Mouse (Mus musculus) left cerebral cortex, adult 2 months (tissue): ENCODE measurements at regions not wholly inside any gene's neighbourhood (a gene's known extent, or its start where the extent isn't known, plus 50 kb on each side); places are given as distances from the start of the nearest gene placed in this dataset.
"Not testable (repeated sequence)": the region's sequence is repeated elsewhere in the genome, so short reads cannot be mapped to it uniquely, and the experiment has no call there.

ENCODE experiments used
- DNase-seq, 2 experiments: peaks; one replicate each; pipeline ENCODE4 v3.0.0; 2021 to 2022; ENCODE audit warnings: low spot score in 2 of 2, mixed read lengths in 1 of 2; ENCODE audit errors: extremely low spot score in 1 of 2
- H3K27ac ChIP-seq: fragments of 200-600 bp; 2 replicates; pipeline ENCODE4 v1.8.1; 2022
- H3K4me3 ChIP-seq: fragments of 200-600 bp; 2 replicates; pipeline ENCODE4 v1.8.1; 2022
- CTCF ChIP-seq: fragments of 200-600 bp; IDR thresholded peaks from 2 replicates; pipeline ENCODE4 v1.8.1; 2022; ENCODE audit warnings: antibody characterized with exemption, mild to moderate bottlenecking, moderate library complexity
- intact Hi-C: fragments of 180-260 bp; cut with DNase I; formaldehyde crosslinking; loops from one replicate; pipeline ENCODE4 v1.15.1; 2025

DNA sequence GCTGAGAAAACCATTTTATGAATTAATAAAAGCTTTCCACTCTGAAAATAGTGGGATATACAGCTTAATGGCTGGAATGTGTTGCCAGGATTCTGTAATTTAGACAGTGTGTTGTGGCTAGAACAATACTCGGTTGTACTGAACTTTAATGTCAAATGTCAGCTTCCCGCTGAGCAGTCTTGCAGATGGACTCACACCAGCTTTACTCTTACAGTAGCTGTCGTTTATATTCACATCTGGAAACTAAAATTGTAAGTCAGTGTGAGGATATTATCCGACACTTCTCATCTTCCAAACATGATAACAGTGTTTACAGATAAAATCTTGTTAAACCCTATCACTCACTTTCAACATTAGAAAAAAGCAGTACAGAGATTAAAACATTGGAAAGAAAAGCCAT is 328.3 kb upstream of the Gje1 start:
- Histone ChIP-seq H3K4me3 (no peak overlapping the region), H3K27ac (no peak overlapping the region)
- no peak for TF ChIP-seq CTCF
- DNase-seq: no peak
- intact Hi-C loops: loop anchor here (10.0 kb wide), 1 partner anchor 241 kb away; no protein-coding TSS in a partner anchor

DNA sequence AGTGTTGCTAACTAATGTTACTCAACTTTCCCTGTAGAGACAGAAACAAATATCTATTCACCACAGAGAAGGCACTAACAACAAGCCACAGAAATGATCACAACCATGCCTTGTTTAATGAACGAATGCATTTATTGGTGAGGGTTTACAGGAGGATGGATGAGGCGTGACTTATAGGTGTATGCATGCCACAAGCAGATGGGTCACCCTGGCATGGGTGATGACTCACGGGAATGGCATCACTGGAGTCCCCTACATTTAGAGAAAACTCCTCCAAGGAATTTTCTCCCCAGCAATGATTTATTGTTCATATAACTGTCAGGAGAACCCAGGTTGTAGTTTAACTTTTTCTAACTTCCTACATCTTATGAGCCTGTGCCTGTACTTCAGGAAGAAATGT is 319.6 kb upstream of the Gje1 start:
- TF ChIP-seq CTCF: no peak
- DNase-seq: no peak
- H3K27ac ChIP-seq: no peak overlapping the region
- no peak overlapping the region for H3K4me3 ChIP-seq
- intact Hi-C loops: no loop called here

DNA sequence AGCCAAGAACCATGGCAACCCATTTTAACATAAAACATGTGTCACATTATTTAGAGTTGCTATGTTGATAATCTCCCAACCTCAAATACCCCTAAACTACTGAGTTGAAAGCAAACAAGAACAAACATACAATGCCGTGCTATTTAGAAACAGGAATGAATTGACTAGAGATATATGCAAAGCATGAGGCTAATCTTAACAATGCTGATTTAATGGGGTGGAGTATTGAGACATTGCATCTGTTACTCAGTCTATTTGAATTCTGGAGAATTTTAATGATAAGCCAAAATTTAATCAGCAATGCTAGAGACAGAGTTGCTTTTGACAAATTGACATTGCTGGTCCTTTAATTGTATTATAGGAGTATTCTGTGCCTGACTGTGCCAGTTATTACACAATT is 313.5 kb upstream of the Gje1 start:
- H3K4me3 ChIP-seq: no peak overlapping the region
- no peak overlapping the region for H3K27ac ChIP-seq
- no peak for DNase-seq
- TF ChIP-seq CTCF: no peak
- intact Hi-C loops: no loop called here

DNA sequence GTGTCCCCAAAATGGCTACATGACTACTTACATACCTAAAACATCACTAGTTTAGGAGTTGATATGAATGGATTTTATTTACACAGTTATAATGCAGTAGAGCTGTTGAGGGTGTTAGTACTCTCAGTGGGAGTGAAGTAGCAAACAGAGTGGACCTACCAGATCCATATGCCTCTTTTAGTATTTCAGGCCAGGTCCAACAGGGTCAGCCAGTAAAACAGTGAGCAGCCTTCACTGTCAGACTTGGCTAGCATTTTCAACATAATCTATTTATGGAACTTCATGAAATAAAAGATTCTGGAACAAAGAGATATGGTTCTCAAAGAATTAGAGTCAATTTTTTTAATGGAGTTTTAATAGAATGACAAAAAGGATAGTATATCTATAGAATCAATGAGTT is 311.1 kb upstream of the Gje1 start:
- no peak for DNase-seq
- TF ChIP-seq CTCF: no peak
- no peak overlapping the region for H3K27ac ChIP-seq
- intact Hi-C loops: no loop called here
- no peak overlapping the region for H3K4me3 ChIP-seq

DNA sequence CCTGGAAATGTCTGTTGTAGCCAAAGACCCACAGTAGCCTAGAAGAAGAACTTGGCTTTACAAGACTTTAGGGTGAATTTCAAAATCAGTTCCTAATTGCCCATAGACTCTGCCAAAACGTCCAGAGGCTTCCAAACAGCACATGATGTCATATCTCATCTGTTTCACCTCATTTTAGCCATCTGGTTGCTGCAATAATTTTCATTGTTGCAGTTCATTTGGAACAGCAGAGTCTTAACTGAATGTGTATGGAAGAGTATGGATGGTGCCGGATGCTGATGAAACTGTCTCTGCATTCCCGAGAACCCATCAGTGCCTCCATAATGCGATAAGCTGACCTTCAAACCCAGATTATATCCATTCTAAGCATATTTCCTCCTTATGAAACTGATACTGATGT is 295.9 kb upstream of the Gje1 start:
- TF ChIP-seq CTCF: no peak
- intact Hi-C loops: no loop called here
- H3K4me3 ChIP-seq: no peak overlapping the region
- H3K27ac ChIP-seq: no peak overlapping the region
- no peak for DNase-seq

DNA sequence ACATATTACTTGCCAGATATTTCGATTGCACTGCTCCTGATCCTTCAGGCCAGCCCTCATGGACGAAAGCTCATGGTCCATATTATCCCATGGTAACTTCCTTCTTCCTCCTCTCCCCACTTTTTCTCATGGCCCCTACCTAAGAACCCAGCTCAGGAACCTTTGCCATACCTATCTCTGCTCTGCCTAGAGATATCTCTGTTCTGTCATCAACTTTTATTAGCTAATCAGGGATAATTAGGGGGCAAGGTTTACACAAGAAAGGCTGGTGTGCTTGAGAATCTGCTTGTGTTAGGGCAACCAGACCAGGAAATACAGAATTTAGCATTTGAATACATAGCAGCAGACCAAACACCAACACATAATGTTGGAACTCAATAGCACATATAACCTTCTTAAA is 278.4 kb upstream of the Gje1 start:
- DNase-seq: no peak
- intact Hi-C loops: no loop called here
- Histone ChIP-seq H3K27ac (no peak overlapping the region), H3K4me3 (no peak overlapping the region)
- TF ChIP-seq CTCF: no peak

DNA sequence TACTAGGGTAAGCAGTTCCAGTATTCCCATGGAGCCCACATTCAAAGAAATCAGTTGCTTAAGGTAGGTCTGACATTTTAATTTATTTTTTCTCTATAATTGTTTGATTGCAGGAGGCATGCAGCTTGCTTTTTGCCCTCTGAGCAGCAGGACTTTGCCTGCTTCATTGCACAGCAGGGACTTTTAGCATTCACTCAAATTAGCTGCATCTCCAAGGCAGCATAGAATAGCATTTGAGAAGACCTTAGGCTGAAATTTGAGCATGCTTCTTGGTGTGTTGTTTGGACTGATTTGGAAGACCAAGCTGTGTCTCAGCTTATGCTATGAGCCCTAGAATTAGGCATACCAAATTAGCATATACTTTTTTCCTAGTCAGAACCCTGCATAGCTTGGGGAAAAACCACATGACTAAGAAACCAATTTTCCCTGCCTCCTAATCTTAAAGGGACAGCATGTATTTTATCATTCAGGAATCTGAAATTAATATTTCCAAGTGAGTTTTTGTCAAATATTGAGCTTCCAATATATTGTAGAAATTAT is 271.7 kb upstream of the Gje1 start:
- no peak overlapping the region for H3K27ac ChIP-seq
- TF ChIP-seq CTCF: no peak
- H3K4me3 ChIP-seq: no peak overlapping the region
- intact Hi-C loops: no loop called here
- DNase-seq: no peak

DNA sequence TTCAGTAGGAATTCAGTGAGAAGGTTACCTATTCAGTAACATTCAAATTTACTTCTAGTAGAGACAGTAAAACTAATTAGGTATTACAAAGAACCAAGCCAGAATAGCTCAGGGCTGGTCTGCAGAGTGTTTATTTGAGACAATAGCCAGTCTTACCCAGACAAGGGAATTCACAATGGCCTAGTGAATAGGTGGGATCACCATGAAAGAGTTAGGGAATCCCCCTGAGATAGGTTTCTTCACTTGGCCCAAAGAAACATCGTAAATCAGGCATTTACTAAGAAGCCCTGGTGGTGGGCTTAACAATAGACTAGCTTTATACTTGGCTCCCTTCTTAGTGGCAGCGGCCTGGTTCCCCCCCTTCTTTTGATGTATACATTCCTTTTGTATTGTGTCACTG is 268.6 kb upstream of the Gje1 start:
- DNase-seq, intact Hi-C loops, H3K4me3 ChIP-seq, H3K27ac ChIP-seq: not testable (repeated sequence)

DNA sequence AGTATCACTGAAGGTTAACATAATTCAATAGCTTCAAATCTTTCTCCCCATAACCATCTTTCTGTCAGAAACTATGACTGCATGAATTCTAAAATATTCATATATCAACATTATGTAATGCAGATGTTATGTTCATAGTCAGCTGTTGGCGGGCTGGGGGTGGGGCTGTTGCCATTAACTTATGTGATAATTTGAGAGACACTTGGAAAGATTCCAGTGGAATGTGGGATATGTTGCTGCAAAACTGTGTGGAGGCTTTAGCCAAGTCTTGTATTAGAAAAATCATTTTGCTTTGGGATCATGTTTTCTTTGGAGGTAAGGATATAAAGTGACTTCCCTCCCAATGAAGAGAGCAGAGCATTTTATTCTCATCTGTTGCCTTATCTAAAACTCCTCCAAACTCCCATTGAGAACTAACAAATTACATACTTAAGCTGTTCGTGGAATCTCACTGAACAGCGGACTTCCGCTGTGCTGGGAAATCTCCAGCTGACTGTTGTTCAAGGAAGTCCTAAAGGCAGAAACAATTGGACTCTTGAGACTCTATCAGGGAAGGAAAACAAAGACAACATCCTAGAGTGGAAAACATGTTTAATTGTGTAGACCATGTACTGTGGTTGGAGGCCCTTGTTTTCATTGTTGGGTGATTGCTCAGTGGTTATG is 260.2 kb upstream of the Gje1 start:
- no peak for DNase-seq
- Histone ChIP-seq H3K4me3 (no peak overlapping the region), H3K27ac (no peak overlapping the region)
- intact Hi-C loops: no loop called here
- TF ChIP-seq CTCF: no peak

DNA sequence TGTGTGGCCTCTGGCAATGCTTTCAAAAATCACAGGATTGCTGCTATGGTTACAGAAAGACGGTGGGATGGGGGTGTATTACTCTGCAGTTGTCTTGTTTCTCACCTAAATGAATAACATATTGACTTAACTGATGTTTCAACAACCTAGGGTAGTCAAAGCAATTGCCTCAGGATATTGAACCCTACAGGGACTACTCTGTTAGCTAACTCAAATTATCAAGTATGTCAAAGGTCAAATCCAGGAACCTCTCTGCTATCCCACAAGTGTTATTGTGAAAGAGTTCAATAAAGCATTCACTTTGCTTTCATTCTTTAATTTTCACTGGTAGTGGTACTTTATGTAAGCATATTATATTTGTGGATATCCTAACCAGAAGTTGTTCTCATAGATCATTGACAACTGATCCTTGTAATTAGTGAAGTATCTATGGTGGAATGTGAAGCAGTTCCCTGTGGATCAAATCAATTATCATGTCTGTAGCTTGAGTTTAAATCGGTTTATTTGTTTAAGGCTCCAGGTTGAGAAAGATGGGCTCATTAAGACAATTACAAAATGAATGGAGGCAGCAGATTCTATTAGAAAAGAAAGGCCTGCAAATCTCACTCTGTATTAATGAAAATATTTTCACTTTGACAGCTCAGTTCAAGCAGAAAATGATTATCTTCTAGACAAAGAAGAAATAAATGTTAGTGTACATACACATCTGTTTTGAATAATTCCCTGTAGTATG is 259.4 kb upstream of the Gje1 start:
- TF ChIP-seq CTCF: no peak
- intact Hi-C loops: no loop called here
- DNase-seq: no peak
- H3K27ac ChIP-seq: no peak overlapping the region
- no peak overlapping the region for H3K4me3 ChIP-seq

DNA sequence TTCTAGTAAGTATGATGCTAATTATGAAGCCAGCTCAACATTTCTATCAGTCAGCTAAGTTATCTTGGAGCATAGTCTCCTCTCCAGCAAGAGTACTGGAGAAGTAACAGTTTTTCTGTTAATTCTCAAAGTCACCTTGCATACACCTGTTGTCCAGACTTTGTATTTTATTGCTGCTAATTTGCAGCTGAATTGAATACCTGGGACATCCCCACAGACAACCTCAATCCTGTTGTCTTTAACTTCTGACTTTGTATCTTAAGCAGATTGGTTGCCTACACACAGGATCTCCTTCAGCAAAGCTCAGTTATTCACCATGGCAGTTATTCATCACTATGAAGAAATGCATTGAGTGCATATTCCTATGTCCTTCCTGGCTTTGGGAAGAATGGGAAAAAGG is 251.7 kb upstream of the Gje1 start:
- H3K27ac ChIP-seq: no peak overlapping the region
- no peak for TF ChIP-seq CTCF
- intact Hi-C loops: no loop called here
- H3K4me3 ChIP-seq: no peak overlapping the region
- DNase-seq: no peak

DNA sequence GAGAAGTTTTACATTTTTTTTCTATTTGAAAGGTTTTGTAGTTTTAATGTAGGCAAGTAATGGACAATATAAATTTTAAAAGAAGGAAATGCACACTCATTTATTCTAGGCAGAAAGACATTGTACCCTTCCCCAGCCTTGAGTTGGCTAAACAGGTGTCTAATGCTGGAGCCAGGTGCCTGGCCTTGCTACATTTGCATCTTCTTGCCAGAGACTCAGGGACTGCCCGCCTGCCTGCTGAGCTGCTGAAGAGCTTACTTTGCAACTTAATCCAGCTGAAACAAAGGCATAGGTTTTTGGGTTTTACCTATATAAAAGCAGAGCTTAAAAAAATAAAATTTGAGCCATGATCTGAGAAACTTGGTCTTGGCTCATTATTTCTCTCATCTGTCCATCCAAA is 249.6 kb upstream of the Gje1 start:
- intact Hi-C loops: no loop called here
- no peak for TF ChIP-seq CTCF
- DNase-seq: no peak
- Histone ChIP-seq H3K4me3 (no peak overlapping the region), H3K27ac (no peak overlapping the region)

DNA sequence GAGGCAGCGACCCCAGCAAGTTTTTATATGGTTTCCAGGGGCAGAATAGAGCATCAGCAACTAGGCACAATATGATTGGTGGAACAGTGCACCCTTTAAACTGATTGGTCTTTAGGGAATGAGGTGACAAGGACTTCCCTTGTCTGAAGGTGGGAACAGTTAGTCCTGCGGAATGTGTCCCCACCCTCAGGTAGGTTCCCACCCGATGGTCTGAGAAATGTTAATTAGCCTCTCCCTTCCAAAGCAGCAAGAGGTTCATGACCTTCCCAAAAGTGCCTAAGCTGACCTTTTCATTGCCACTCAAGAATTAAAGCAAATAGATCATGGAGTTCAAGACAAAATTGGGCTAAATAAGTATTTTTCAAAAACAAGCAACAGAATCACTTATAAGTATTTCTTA is 248.8 kb upstream of the Gje1 start:
- H3K4me3 ChIP-seq, H3K27ac ChIP-seq, DNase-seq, intact Hi-C loops: not testable (repeated sequence)
